Mouse (Mus musculus): ENCODE data around the gene Cbarp. TPM values are rescaled to one million over a fixed set of nuclear protein-coding genes. Genes with fewer than 3 reads are reported as not detected.

Cbarp gene
- polyA plus RNA-seq, 1 experiment from 2014 or later: 30.0 TPM

DNA sequence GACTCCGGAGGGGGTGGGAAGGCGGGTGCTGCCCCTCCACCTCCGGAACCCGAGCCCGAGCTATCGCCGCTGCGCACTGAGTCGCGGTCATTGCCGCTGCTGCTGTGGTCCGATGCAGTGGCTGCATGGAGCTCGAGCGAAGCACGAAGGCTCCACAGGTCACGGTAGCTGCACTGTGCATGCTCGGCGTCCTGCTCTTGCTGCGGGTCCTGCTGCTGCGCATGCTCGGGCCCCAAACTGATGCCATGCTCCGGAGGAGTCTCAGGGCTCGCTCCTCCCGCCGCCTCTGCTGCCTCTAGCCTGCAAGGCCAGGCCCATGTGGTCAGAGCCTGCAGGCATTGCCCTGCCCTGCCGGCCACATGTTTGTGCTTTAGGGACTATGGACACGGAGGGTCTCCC lies 8.7 kb downstream of the Cbarp start:
- in situ Hi-C loops (cut with MboI; ENCODE audit: low pct_unique_long_range_greater_than_20kb): no loop called here
- CTCF ChIA-PET: no interaction called here
- ATAC-seq (no peak), DNase-seq (ENCODE audit: low read depth, low spot score) (no peak)
- TF ChIP-seq CTCF (IDR thresholded peaks at IDR 0.05): no peak
- H3K27me3 ChIP-seq: no peaks in the 10 kb centered on the region
- POLR2A ChIA-PET: interaction anchor here (0.7 kb wide), 1 partner anchor 15 kb away, joined by 3 read pairs; no protein-coding TSS in a partner anchor

DNA sequence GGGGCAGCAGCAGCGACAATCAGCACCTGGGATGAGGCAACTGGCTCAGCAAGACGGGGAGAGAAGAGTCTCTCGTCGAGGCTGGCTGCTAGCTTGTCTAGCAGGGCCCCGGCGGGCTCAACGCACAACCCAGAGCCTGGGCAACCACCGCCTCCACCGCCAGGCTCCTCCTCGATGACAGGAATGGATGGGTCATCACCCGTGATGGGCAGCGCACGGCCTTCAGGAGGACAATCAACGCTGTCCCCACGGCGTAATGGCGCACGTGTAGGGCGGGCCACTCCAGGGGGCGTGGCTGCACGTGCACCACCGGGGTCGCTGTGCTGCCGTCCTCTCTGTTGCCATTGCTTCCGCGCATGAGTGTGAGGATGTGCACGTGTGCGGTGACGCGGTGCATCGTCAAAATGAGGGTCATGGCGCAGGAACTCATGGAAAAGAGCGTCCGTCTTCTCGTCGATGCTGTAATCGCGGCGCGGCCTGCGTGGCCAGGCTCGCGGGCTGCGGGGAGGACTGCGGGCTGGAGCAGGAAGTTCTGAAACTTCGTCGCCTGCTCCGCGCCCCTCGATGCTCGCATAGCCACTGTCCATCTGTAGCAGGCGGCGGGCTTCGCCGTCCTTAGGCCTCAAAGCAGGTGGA lies 9.2 kb downstream of the Cbarp start:
- ATAC-seq (no peak), DNase-seq (ENCODE audit: low read depth, low spot score) (no peak)
- TF ChIP-seq CTCF (IDR thresholded peaks at IDR 0.05): no peak
- H3K27me3 ChIP-seq: no peaks in the 10 kb centered on the region
- POLR2A ChIA-PET: interaction anchor here (1.1 to 1.9 kb wide), 3 partner anchors 9 to 144 kb away, joined by 4 to 9 read pairs (median 5); no protein-coding TSS in a partner anchor
- CTCF ChIA-PET: no interaction called here
- in situ Hi-C loops (cut with MboI; ENCODE audit: low pct_unique_long_range_greater_than_20kb): no loop called here

DNA sequence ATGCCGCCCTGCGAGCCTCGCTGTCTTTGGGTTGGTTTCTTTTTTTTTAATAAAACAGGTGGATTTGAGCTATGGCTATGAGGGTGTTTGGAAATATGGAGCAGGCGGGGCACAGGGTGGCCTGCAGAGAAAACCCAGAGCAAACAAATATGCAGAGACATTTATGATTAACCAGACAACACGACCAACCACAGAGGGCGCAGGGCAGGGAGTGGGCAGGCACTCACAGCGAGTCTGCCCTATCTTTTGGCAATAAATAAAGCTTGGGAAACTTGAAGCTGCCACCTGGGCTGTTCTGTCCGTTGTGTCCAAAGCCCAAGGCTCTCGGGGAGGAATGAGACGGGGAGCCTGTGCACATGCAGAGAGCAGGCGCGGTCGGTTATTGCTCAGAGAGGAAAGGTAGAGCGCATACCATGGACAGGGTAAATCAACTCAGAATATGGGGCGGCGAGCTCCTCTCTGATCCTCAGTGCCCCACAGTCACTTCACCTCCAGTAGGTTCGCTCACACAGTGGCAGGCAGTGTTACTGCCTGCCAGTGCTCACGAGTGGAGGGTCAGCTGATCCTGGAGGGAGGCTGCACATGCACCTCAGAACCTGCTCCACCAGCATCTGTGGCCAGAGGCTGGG lies 10.1 kb downstream of the Cbarp start:
- CTCF ChIA-PET: interaction anchor here (1.3 to 1.8 kb wide), 5 partner anchors 9 to 146 kb away, joined by 4 to 7 read pairs (median 4); partner anchors contain the start of genes Cbarp and Tmem259
- DNase-seq (ENCODE audit: low read depth, low spot score) (no peak), ATAC-seq (peak; percentile 10)
- POLR2A ChIA-PET: interaction anchor here (1.1 to 1.9 kb wide), 6 partner anchors 8 to 144 kb away, joined by 4 to 9 read pairs (median 4); partner anchors contain the start of gene Cbarp
- in situ Hi-C loops (cut with MboI; ENCODE audit: low pct_unique_long_range_greater_than_20kb): no loop called here
- H3K27me3 ChIP-seq: no peaks in the 10 kb centered on the region
- TF ChIP-seq CTCF (IDR thresholded peaks at IDR 0.05): no peak

DNA sequence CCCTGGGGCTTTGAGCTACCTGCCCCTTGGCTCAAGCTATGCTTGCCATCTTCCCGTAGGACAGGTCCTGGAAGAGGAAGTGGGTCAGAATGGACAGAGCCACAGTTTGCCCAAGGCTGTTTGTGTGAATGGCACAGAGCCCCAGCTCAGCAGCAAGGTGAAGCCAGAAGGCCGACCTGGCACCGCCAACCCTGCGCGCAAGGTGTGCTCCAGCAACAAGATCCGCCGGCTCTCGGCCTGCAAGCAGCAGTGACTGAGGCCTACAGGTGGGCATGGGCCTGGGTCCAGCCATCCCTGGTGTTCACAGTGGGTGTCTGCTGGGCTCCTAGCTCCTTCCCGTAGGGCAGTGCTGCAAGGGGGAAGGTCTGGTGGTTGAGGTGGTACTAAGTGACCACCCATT lies 10.8 kb downstream of the Cbarp start:
- TF ChIP-seq CTCF (IDR thresholded peaks at IDR 0.05): no peak
- ChIA-PET POLR2A (interaction anchor here (1.1 to 1.9 kb wide), 5 partner anchors 10 to 143 kb away, joined by 4 to 9 read pairs (median 5); partner anchors contain the start of gene Cbarp), CTCF (interaction anchor here (1.3 to 1.8 kb wide), 5 partner anchors 9 to 145 kb away, joined by 4 to 7 read pairs (median 4); partner anchors contain the start of genes Cbarp and Tmem259)
- no peaks in the 10 kb centered on the region for H3K27me3 ChIP-seq
- in situ Hi-C loops (cut with MboI; ENCODE audit: low pct_unique_long_range_greater_than_20kb): no loop called here
- ATAC-seq (no peak), DNase-seq (ENCODE audit: low read depth, low spot score) (no peak)

DNA sequence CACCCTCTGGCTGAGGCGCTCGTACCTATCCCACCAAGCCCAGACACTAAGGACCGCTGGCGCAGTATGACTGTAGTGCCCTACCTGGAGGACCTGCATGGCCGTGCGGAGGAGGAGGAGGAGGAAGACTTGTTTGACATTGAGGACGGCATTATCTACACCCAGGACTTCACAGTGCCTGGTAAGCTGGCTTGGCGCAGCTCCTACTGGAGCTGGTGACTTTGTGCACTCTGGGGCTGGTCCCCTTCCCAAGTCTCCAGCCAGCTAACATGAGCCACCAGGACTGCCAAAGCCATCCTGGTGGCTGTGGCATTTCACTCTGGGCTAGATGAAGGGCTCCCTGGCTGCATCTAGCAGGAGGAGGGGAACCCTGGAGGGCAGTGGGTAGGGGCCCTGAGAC lies 12.7 kb downstream of the Cbarp start:
- POLR2A ChIA-PET: interaction anchor here (1.7 kb wide), 1 partner anchor 10 kb away, joined by 6 read pairs; no protein-coding TSS in a partner anchor
- in situ Hi-C loops (cut with MboI; ENCODE audit: low pct_unique_long_range_greater_than_20kb): no loop called here
- TF ChIP-seq CTCF (IDR thresholded peaks at IDR 0.05): no peak
- no peaks in the 10 kb centered on the region for H3K27me3 ChIP-seq
- CTCF ChIA-PET: interaction anchor here (1.1 to 1.7 kb wide), 2 partner anchors 10 to 144 kb away, joined by 3 to 8 read pairs; partner anchors contain the start of gene Tmem259
- no peak for DNase-seq (ENCODE audit: low read depth, low spot score)
- ATAC-seq: no peak

DNA sequence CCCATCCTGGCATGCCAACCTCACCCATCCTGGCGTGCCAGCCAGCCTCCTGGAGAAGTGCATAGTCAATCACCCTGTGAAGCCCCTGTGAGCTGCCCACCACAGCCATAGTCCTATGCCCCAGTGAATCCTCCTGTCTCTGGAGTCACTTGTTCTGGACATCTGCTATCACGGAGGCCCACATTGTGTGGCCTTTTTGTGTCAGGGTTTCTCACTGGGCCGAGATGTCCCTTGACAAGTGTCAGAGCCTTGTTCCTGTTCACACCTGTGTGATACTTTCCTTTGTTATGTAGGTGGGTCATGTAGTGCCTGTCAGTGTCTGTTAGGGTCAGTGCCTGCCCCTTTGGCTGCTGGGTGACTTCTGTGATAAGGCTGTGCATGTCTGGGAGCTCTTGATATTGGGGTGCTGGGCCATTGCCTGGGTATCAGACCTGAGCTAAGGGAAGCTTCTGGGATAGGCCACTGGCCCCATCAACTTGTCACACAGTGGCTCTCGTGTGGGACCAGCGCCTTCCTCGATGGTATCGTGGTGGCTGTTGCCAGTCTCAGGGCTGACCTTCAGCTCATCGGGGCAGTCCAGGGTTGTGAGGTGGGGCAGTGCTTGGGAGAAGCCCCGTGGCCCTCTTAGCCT lies 16.6 kb downstream of the Cbarp start:
- ATAC-seq (no peak), DNase-seq (ENCODE audit: low read depth, low spot score) (no peak)
- ChIA-PET CTCF (no interaction called here), POLR2A (interaction anchor here (1.0 to 2.6 kb wide), 2 partner anchors 10 to 72 kb away, joined by 4 to 8 read pairs; no protein-coding TSS in a partner anchor)
- H3K27me3 ChIP-seq: no peaks in the 10 kb centered on the region
- in situ Hi-C loops (cut with MboI; ENCODE audit: low pct_unique_long_range_greater_than_20kb): no loop called here
- TF ChIP-seq CTCF (IDR thresholded peaks at IDR 0.05): no peak

DNA sequence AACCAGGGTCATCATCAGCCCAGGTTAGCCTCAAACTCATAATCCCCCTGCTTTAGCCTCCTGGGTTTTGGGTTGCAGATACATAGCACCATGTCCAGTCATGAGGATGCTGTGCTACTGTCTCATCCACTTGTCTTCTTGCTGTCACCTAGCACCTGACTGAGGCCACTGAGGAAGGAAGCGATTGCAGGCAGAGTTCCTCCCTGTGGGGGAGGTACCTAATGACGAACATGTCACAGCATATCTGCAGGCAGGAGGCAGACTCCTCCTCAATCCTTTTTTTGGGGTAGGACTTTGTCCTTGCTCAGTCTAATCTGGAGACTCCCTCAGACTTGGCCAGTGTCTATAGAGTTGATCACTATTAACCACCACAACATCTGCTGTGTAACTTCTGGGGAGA lies 19.0 kb downstream of the Cbarp start:
- TF ChIP-seq CTCF (IDR thresholded peaks at IDR 0.05): no peak
- no peaks in the 10 kb centered on the region for H3K27me3 ChIP-seq
- ChIA-PET POLR2A (no interaction called here), CTCF (no interaction called here)
- in situ Hi-C loops (cut with MboI; ENCODE audit: low pct_unique_long_range_greater_than_20kb): no loop called here
- DNase-seq (ENCODE audit: low read depth, low spot score): no peak
- ATAC-seq: no peak

DNA sequence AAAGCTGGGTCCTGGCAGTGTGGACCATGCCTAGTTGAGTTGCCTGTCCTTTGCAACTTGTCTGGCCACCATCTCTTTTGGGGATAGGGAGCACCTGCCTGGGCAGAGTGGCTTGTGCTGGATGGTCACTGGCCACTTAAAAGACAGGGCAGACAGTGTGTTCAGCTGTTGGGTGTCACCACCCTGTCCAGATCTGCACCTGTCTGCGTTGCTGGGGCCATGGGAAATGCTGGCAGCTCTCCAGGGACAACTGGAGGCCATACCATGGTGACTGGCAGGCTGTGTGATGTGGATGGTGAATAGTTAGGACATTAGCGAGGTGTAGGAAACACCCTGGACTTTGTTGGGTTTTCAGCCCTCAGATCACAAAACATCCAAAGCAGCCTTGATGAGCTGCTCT lies 20.5 kb downstream of the Cbarp start:
- in situ Hi-C loops (cut with MboI; ENCODE audit: low pct_unique_long_range_greater_than_20kb): no loop called here
- no peak for TF ChIP-seq CTCF (IDR thresholded peaks at IDR 0.05)
- ChIA-PET CTCF (interaction anchor here (1.1 to 3.4 kb wide), 4 partner anchors 10 to 45 kb away, joined by 3 to 12 read pairs (median 4); partner anchors contain the start of gene Cirbp), POLR2A (interaction anchor here (0.7 to 1.4 kb wide), 5 partner anchors 10 to 161 kb away, joined by 3 to 4 read pairs (median 3); partner anchors contain the start of genes Cbarp and Tmem259)
- no peak for ATAC-seq
- H3K27me3 ChIP-seq: no peaks in the 10 kb centered on the region
- DNase-seq (ENCODE audit: low read depth, low spot score): no peak

DNA sequence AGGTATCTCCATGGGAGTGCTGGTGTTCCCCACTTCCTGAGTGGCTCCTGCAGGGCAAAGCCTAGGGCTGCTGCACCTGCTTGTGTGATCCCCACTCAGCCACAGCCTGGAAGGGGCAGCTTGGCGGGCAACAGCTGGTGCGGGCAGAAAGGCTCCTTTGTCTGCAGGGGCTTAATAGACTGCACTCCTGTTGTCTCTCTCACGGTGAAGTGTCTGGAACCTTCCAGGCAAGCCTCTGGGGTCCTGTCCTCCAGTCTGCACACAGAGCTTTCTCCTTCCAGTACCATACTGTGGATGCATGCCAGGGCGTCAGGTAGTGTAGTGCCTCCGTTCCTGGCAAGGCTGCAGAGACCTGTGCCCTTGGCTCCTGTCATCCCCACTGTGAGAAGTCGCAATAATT lies 22.1 kb downstream of the Cbarp start:
- DNase-seq (ENCODE audit: low read depth, low spot score): no peak
- in situ Hi-C loops (cut with MboI; ENCODE audit: low pct_unique_long_range_greater_than_20kb): loop anchor here (10.0 kb wide), 1 partner anchor 64 kb away; no protein-coding TSS in a partner anchor
- ChIA-PET CTCF (interaction anchor here (0.8 to 3.4 kb wide), 5 partner anchors 8 to 66 kb away, joined by 3 to 12 read pairs (median 4); partner anchors contain the start of gene Cirbp), POLR2A (interaction anchor here (0.8 to 1.5 kb wide), 4 partner anchors 12 to 66 kb away, joined by 3 to 9 read pairs (median 4); no protein-coding TSS in a partner anchor)
- no peaks in the 10 kb centered on the region for H3K27me3 ChIP-seq
- ATAC-seq: no peak
- no peak for TF ChIP-seq CTCF (IDR thresholded peaks at IDR 0.05)

DNA sequence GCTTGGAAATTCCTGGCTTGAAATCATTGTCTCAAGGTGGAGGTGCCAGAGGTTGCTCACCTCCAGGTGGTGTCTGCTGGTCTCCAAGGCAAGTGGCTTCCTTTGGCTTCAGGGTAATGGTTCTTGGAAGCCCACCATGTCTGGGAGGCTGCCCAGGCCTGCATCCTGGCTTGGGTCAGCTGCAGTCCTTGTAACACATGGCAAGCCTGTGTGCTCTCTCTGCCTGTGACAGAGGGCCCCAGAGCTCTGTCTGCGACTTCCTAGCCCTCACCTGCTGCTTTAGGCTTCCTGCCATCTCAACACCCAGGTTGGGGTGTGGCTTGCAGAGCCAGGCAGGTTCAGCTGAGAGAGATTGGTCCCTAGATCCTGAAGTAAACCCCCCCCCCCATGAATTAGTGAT lies 22.9 kb downstream of the Cbarp start:
- ATAC-seq (no peak), DNase-seq (ENCODE audit: low read depth, low spot score) (no peak)
- no peaks in the 10 kb centered on the region for H3K27me3 ChIP-seq
- CTCF ChIA-PET: interaction anchor here (1.0 to 3.4 kb wide), 5 partner anchors 9 to 66 kb away, joined by 3 to 12 read pairs (median 4); partner anchors contain the start of gene Cirbp
- in situ Hi-C loops (cut with MboI; ENCODE audit: low pct_unique_long_range_greater_than_20kb): loop anchor here (10.0 kb wide), 1 partner anchor 63 kb away; no protein-coding TSS in a partner anchor
- TF ChIP-seq CTCF (IDR thresholded peaks at IDR 0.05): no peak
- POLR2A ChIA-PET: interaction anchor here (0.6 to 1.8 kb wide), 9 partner anchors 9 to 133 kb away, joined by 3 to 9 read pairs (median 3); partner anchors contain the start of gene Cbarp
